Mouse (Mus musculus) stomach, postnatal 0 days (tissue): ENCODE data around the gene Amigo1. TPM values are rescaled to one million over a fixed set of nuclear protein-coding genes. Genes with fewer than 3 reads are reported as not detected.
A peak's percentile ranks its signal among the peaks of the same experiment; 100 is the strongest.

Source experiments
- ATAC-seq: fragments of 200-750 bp; cut with Nextera tagmentation; 2 replicates; pipeline ENCODE4 v1.8.0; 2017; ENCODE audit not compliant: low FRiP score, low TSS enrichment
- DNase-seq: peaks from one replicate; pipeline ENCODE4 v3.0.0-alpha.2; 2016; ENCODE audit warnings: low spot score
- H3K27ac ChIP-seq: fragments of 300-500 bp; sonication (generic); replicated peaks from 2 replicates; pipeline ENCODE4 v1.5.1; 2014; ENCODE audit warnings: mild to moderate bottlenecking, control low read depth
- H3K27me3 ChIP-seq: fragments of 300-500 bp; sonication (generic); 2 replicates; pipeline ENCODE4 v1.6.1; 2014; ENCODE audit warnings: low read length; ENCODE audit not compliant: control insufficient read depth, insufficient read depth
- H3K36me3 ChIP-seq: fragments of 300-500 bp; sonication (generic); 2 replicates; pipeline ENCODE4 v1.6.1; 2014; ENCODE audit warnings: low read length, mixed read lengths; ENCODE audit not compliant: control insufficient read depth, insufficient read depth
- H3K4me1 ChIP-seq: fragments of 300-500 bp; sonication (generic); replicated peaks from 2 replicates; pipeline ENCODE4 v1.6.1; 2014; ENCODE audit warnings: antibody characterized with exemption; ENCODE audit not compliant: control insufficient read depth, insufficient read depth
- H3K4me2 ChIP-seq: fragments of 300-500 bp; sonication (generic); replicated peaks from 2 replicates; pipeline ENCODE4 v1.6.1; 2014; ENCODE audit warnings: low read depth, mild to moderate bottlenecking, control low read depth, moderate library complexity
- H3K4me3 ChIP-seq: fragments of 300-500 bp; sonication (generic); 2 replicates; pipeline ENCODE4 v1.5.1; 2014; ENCODE audit warnings: low read depth, low read length, control low read depth
- H3K9ac ChIP-seq: fragments of 300-500 bp; sonication (generic); 2 replicates; pipeline ENCODE4 v1.6.1; 2014; ENCODE audit warnings: mild to moderate bottlenecking, low read length, control low read depth, mixed read lengths
- H3K9me3 ChIP-seq: fragments of 300-500 bp; sonication (generic); 2 replicates; pipeline ENCODE4 v1.6.1; 2016; ENCODE audit warnings: low read length; ENCODE audit not compliant: control insufficient read depth
- CTCF ChIP-seq: IDR thresholded peaks from 2 replicates; pipeline ENCODE4 v1.5.1; 2016; ENCODE audit warnings: antibody characterized with exemption, low read depth, mild to moderate bottlenecking, moderate library complexity
- EP300 ChIP-seq: optimal IDR thresholded peaks from 2 replicates; pipeline ENCODE3; 2016; ENCODE audit warnings: antibody characterized with exemption
- WGBS: fragments of 180-500 bp; shearing (Covaris S2); extraction: QIAGEN DNeasy Blood & Tissue Kit; methylation state at CpG from one replicate; pipeline ENCODE4 v1.1.7; 2014; 5-methylcytosine and 5-hydroxymethylcytosine counted together
- polyA plus RNA-seq: library from polyadenylated mRNA; unstranded; fragments of >200 nt; fragmentation: Nextera tagmentation; extraction: Ambion mirVana; gene quantifications from 2 replicates; pipeline ENCODE4 v1.2.1, GENCODE M21; 2015

Gene Amigo1
- polyA plus RNA-seq, 1 experiment from 2014 or later = 3.0 TPM

DNA sequence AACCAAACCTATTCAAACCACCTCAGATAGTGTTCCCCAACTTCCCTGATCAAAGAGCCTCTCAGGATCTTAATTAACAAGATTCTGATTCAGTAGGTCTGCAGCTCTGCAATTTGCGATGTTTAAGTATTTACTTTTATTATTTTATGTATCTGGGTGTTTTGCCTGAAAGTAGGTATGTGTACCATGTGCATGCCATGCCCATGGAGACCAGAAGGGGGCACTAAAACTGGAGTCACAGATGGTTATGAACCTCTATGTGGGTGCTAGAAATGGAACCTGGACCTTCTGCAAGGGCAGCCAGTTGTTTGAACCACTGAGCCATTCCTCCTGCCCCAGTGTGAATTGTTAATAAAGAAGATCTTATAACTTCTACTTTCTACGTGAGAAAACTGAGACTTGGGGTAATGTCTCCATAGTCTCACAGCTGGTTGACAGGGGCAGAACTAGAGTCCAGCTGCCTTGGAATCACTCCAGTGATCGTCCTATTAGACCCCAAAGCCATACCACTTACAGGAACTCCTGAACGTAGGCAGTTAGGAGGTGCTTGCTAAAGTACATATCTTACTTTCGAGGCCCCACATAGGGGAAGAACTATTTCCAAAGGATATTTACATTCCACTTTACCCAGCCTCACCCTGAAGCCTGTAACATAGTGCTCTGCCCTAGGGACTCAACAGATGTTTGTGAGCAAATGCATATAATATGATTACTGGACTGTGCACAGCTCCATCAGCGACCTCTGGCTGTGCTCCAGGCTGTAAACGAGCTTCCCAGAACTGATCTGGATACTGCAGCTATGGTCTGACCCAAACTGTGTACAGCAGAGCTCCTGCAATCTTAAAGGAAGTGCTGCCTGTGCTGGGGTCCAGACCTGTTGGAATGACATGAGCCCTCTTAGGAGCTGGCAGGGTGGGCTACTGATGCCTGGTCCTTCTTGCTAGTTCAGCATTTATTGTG lies 7.1 kb upstream of the Amigo1 start:
- WGBS = 39% methylated on average over 7 of the region's 7 CpGs
- H3K27ac ChIP-seq = no peak overlapping the region
- H3K36me3 ChIP-seq = no peaks in the 10 kb centered on the region
- no peak overlapping the region for H3K4me3 ChIP-seq
- DNase-seq = peak; percentile 51
- TF ChIP-seq EP300 (no peak), CTCF (peak; percentile 40)
- no peaks in the 10 kb centered on the region for H3K4me1 ChIP-seq
- H3K4me2 ChIP-seq = no peak overlapping the region
- no peaks in the 10 kb centered on the region for H3K27me3 ChIP-seq
- no peak overlapping the region for H3K9ac ChIP-seq
- peak; percentile 86 for ATAC-seq
- no peaks in the 10 kb centered on the region for H3K9me3 ChIP-seq

DNA sequence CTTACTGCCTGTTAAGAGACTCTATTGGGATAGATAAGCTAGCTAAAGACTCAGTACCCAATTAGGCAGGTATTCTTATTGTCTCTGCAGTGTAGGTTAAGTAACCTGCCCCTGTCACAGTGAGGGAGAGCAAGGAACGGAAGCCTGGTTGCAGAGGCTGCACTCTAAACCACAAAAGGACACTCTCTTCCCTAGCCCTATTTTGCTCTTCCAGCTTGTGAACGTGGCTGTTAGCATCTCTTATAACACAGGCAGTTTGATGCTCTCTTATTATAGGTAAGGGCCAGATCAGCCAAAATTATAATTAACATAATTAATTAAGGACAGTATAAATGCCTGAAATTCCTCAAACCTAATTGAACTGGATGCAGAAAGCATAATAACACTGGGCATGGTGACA lies 5.6 kb upstream of the Amigo1 start:
- Histone ChIP-seq H3K9me3 (no peaks in the 10 kb centered on the region), H3K27ac (no peak overlapping the region), H3K4me3 (no peak overlapping the region), H3K4me2 (no peak overlapping the region), H3K9ac (no peak overlapping the region), H3K36me3 (no peaks in the 10 kb centered on the region), H3K4me1 (no peaks in the 10 kb centered on the region), H3K27me3 (no peaks in the 10 kb centered on the region)
- ATAC-seq (no peak), DNase-seq (no peak)
- 47% methylated on average over 2 of the region's 2 CpGs for WGBS
- no peak for TF ChIP-seq CTCF
- TF ChIP-seq EP300 = no peak

DNA sequence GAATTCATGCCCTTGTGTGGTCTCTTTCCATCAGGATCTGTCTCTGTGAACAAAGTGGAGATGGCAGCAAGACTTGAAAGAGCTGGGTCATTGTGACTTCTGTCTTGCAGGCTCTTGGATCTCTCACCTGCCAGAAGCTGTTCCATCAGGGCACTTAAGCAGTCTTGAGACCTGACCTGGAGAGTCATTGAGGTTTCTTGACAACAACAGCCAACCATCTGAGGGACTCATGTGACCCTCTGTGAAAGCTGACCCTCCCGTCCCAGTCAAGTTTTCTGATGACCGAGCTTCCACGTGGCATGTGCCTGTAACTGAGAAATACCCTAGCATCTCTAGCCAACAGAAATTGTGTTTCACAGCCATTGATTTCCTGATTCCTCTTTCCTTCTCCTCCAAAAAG lies 1.4 kb upstream of the Amigo1 start:
- WGBS = 74% methylated on average over 3 of the region's 3 CpGs
- Histone ChIP-seq H3K4me3 (no peak overlapping the region), H3K4me1 (no peaks in the 10 kb centered on the region), H3K9ac (no peak overlapping the region), H3K9me3 (no peaks in the 10 kb centered on the region), H3K27me3 (no peaks in the 10 kb centered on the region), H3K36me3 (no peaks in the 10 kb centered on the region), H3K27ac (no peak overlapping the region), H3K4me2 (no peak overlapping the region)
- DNase-seq (no peak), ATAC-seq (no peak)
- TF ChIP-seq CTCF (no peak), EP300 (no peak)

DNA sequence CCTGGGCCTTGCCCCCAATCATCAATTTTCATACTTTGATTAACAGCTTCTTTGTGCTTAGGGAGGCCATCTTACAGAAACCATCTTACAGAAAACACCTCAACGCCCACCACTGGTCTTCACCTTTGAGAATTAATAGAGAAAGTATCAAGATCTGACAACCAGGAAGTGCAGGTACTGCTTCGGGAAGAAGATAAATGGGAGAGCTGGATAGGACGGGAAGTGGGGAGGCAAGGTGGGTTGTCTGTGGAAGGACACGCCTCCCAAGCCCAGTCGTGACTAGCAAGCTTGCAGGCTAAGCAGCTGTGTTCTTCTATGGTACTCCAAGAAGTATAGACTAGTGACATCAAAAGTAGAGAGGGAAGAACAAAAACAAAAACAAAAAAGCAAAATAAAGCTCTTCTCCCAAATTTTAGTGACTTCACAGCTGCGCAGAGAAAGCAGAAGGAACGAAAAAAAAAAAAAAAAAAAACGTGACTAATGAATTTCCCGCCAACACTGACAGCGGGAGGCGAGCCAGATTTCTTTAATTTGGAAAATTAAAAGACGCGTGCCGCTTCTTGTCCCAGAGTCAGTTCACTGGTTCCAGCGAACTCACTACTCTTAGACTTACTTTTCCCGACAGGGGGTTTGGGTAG lies 556 bp upstream of the Amigo1 start:
- Histone ChIP-seq H3K4me3 (peak overlapping the region; percentile 70), H3K27me3 (no peaks in the 10 kb centered on the region), H3K4me1 (no peaks in the 10 kb centered on the region), H3K4me2 (peak overlapping the region; percentile 96), H3K9ac (peak overlapping the region; percentile 67), H3K9me3 (no peaks in the 10 kb centered on the region), H3K36me3 (no peaks in the 10 kb centered on the region), H3K27ac (no peak overlapping the region)
- ATAC-seq = no peak
- peak; percentile 21 for DNase-seq
- 3% methylated on average over 16 of the region's 16 CpGs for WGBS
- TF ChIP-seq CTCF = no peak
- no peak for TF ChIP-seq EP300

DNA sequence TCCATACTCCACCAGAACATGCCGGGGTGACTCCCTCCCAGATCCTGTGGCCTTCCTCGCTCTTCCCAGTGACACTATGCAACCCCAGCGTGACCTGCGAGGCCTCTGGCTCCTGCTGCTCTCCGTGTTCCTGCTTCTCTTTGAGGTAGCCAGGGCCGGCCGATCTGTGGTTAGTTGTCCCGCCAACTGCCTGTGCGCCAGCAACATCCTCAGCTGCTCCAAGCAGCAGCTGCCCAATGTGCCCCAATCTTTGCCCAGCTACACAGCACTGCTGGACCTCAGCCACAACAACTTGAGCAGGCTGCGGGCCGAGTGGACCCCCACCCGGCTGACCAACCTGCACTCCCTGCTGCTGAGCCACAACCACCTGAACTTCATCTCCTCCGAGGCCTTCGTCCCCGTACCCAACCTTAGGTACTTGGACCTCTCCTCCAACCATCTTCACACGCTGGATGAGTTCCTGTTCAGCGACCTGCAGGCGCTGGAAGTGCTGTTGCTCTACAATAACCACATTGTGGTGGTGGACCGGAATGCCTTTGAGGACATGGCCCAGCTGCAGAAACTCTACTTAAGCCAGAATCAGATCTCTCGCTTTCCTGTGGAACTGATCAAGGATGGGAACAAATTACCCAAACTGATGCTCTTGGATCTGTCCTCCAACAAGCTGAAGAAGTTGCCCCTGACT lies 1.1 kb downstream of the Amigo1 start:
- H3K9me3 ChIP-seq = no peaks in the 10 kb centered on the region
- H3K27me3 ChIP-seq = no peaks in the 10 kb centered on the region
- no peaks in the 10 kb centered on the region for H3K36me3 ChIP-seq
- H3K4me1 ChIP-seq = no peaks in the 10 kb centered on the region
- peak overlapping the region; percentile 96 for H3K4me2 ChIP-seq
- DNase-seq (peak; percentile 15), ATAC-seq (peak; percentile 16; the same call in 1 of the 2 replicates)
- H3K9ac ChIP-seq = peak overlapping the region; percentile 67; the same call in 1 of the 2 replicates
- TF ChIP-seq EP300 = no peak
- TF ChIP-seq CTCF = no peak
- no peak overlapping the region for H3K27ac ChIP-seq
- no peak overlapping the region for H3K4me3 ChIP-seq
- WGBS = 77% methylated on average over 20 of the region's 20 CpGs
